Mouse (Mus musculus): Measurements from ENCODE around the gene Olfr1326-ps1. TPM values are rescaled to one million over a fixed set of nuclear protein-coding genes. Genes with fewer than 3 reads are reported as not detected.

Olfr1326-ps1 gene
- not detected in 2 replicates for polyA plus RNA-seq (2015; fragmentation: Nextera tagmentation; extraction: Ambion mirVana)

DNA sequence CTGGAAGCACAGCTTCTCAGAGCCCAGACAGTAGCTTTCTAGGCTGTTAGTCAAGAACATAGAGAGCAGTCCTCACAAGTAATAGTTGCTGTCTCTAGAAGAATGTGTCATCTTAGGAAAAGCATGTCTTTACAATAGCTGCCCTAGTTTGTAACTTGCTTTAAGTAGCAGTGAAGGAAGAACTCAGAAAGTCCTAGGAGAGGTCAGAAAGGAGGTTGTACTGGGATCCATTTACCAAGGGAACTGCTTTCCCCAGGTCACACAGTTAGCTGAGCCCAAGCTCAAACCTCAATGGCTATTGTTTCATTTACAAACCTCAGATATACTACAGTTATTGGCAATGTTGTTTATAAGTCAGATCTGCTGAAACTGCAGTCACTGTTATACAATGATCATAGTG is at the start of gene Olfr1326-ps1:
Olfr1326-ps1 (minus strand) TSS at position 101 of the 400 bp plus-strand sequence.
- Histone ChIP-seq H3K27ac (no peak within 1 kb of the TSS), H3K4me2 (ENCODE audit: low read length) (no peak within 1 kb of the TSS), H3K9me3 (replicated peaks; ENCODE audit: low read length) (no peaks in the 10 kb centered on the region), H3K9ac (ENCODE audit: low read depth, low read length) (no peak within 1 kb of the TSS), H3K4me3 (replicated peaks; ENCODE audit: low read depth, low read length) (no peak within 1 kb of the TSS), H3K4me1 (replicated peaks; ENCODE audit: insufficient read depth, low read length) (no peaks in the 10 kb centered on the region), H3K27me3 (ENCODE audit: insufficient read depth, low read length) (no peaks in the 10 kb centered on the region), H3K36me3 (ENCODE audit: insufficient read depth, low read length) (no peaks in the 10 kb centered on the region)
- DNase-seq (ENCODE audit: low spot score) = no peak
- no peak for ATAC-seq (replicated peaks; ENCODE audit: low FRiP score, low read depth)
- no peak for TF ChIP-seq CTCF (IDR thresholded peaks at IDR 0.05; ENCODE audit: low read depth)

- Histone ChIP-seq H3K4me3 (replicated peaks; ENCODE audit: low read depth, low read length) (no peak within 1 kb of the TSS), H3K27me3 (ENCODE audit: insufficient read depth, low read length) (no peaks in the 10 kb centered on the region)
- ATAC-seq (replicated peaks; ENCODE audit: low FRiP score, low read depth) = no peak
These were observed 17.7 kb upstream of the Olfr1326-ps1 start, which contains the start of gene Olfr1325 for GRCm38 (mm10) chrX:74592379-74592778. Gene Olfr1325, plus strand, starts transcription at chrX:74592679.

More at GRCm38 (mm10) chrX:74592379-74592778, 17.7 kb upstream of the Olfr1326-ps1 start, which contains the start of gene Olfr1325:
- Histone ChIP-seq H3K4me1 (replicated peaks; ENCODE audit: insufficient read depth, low read length) (no peaks in the 10 kb centered on the region), H3K4me2 (ENCODE audit: low read length) (no peak within 1 kb of the TSS), H3K36me3 (ENCODE audit: insufficient read depth, low read length) (no peaks in the 10 kb centered on the region), H3K9ac (ENCODE audit: low read depth, low read length) (no peak within 1 kb of the TSS), H3K27ac (no peak within 1 kb of the TSS), H3K9me3 (replicated peaks; ENCODE audit: low read length) (no peaks in the 10 kb centered on the region)
- WGBS = 85% methylated on average over 2 of the region's 2 CpGs
- no peak for DNase-seq (ENCODE audit: low spot score)
- TF ChIP-seq CTCF (IDR thresholded peaks at IDR 0.05; ENCODE audit: low read depth) = no peak

Other genes with a start within 250 kb of the Olfr1326-ps1 start
- 4.0 and 5.2 TPM in 2 replicates for gene Plxna3, start 245.8 kb downstream of the Olfr1326-ps1 start, polyA plus RNA-seq (2015; fragmentation: Nextera tagmentation; extraction: Ambion mirVana)
- gene Lage3, start 221.3 kb downstream of the Olfr1326-ps1 start, polyA plus RNA-seq (2015; fragmentation: Nextera tagmentation; extraction: Ambion mirVana) = 134 and 138 TPM in 2 replicates
- gene Ubl4a, start 201.7 kb downstream of the Olfr1326-ps1 start, polyA plus RNA-seq (2015; fragmentation: Nextera tagmentation; extraction: Ambion mirVana) = 65.2 TPM in 2 replicates
- 23.4 and 24.1 TPM in 2 replicates for gene Slc10a3, start 201.5 kb downstream of the Olfr1326-ps1 start, polyA plus RNA-seq (2015; fragmentation: Nextera tagmentation; extraction: Ambion mirVana)
- 37.0 and 37.1 TPM in 2 replicates for gene Fam3a, start 181.6 kb downstream of the Olfr1326-ps1 start, polyA plus RNA-seq (2015; fragmentation: Nextera tagmentation; extraction: Ambion mirVana)
- 17.1 and 18.1 TPM in 2 replicates for gene Ikbkg, start 181.6 kb downstream of the Olfr1326-ps1 start, polyA plus RNA-seq (2015; fragmentation: Nextera tagmentation; extraction: Ambion mirVana)
- gene G6pdx, start 145.7 kb downstream of the Olfr1326-ps1 start, polyA plus RNA-seq (2015; fragmentation: Nextera tagmentation; extraction: Ambion mirVana) = 31.8 and 34.5 TPM in 2 replicates
- not detected in 2 replicates for gene Gm6880, start 93.5 kb downstream of the Olfr1326-ps1 start, polyA plus RNA-seq (2015; fragmentation: Nextera tagmentation; extraction: Ambion mirVana)
- not detected in 2 replicates for gene Olfr1325, start 17.8 kb upstream of the Olfr1326-ps1 start, polyA plus RNA-seq (2015; fragmentation: Nextera tagmentation; extraction: Ambion mirVana)
- gene Gm5640, start 70.7 kb upstream of the Olfr1326-ps1 start, polyA plus RNA-seq (2015; fragmentation: Nextera tagmentation; extraction: Ambion mirVana) = not detected in 2 replicates
- gene Gm6890, start 166.0 kb upstream of the Olfr1326-ps1 start, polyA plus RNA-seq (2015; fragmentation: Nextera tagmentation; extraction: Ambion mirVana) = not detected in 2 replicates

All from kidney, postnatal 0 days (tissue).